Mouse (Mus musculus): ENCODE data around the gene Mtf2. TPM values are rescaled to one million over a fixed set of nuclear protein-coding genes. Genes with fewer than 3 reads are reported as not detected.

Mtf2 gene
- polyA plus RNA-seq, 1 experiment from 2014 or later: 128 TPM

Other genes with a start within 250 kb of the Mtf2 start
- 0.20 and 0.26 TPM in 2 replicates for gene Ube2d2b, start 235.6 kb upstream of the Mtf2 start, polyA plus RNA-seq (2015; fragmentation: Nextera tagmentation; extraction: Ambion mirVana)
- gene Evi5, start 190.6 kb upstream of the Mtf2 start, polyA plus RNA-seq (2015; fragmentation: Nextera tagmentation; extraction: Ambion mirVana): 76.6 and 80.9 TPM in 2 replicates
- gene Rpl5, start 165.2 kb upstream of the Mtf2 start, polyA plus RNA-seq (2015; fragmentation: Nextera tagmentation; extraction: Ambion mirVana): 76.6 and 81.0 TPM in 2 replicates
- 25.5 and 26.1 TPM in 2 replicates for gene Fam69a, start 78.6 kb upstream of the Mtf2 start, polyA plus RNA-seq (2015; fragmentation: Nextera tagmentation; extraction: Ambion mirVana)
- 28.1 and 30.4 TPM in 2 replicates for gene Tmed5, start 66.9 kb downstream of the Mtf2 start, polyA plus RNA-seq (2015; fragmentation: Nextera tagmentation; extraction: Ambion mirVana)
- gene Ccdc18, start 67.2 kb downstream of the Mtf2 start, polyA plus RNA-seq (2015; fragmentation: Nextera tagmentation; extraction: Ambion mirVana): 10.8 and 11.1 TPM in 2 replicates
- gene Dr1, start 203.2 kb downstream of the Mtf2 start, polyA plus RNA-seq (2015; fragmentation: Nextera tagmentation; extraction: Ambion mirVana): 45.4 and 47.0 TPM in 2 replicates
- gene Pigg, start 246.9 kb downstream of the Mtf2 start, polyA plus RNA-seq (2015; fragmentation: Nextera tagmentation; extraction: Ambion mirVana): 5.0 and 5.4 TPM in 2 replicates

Measured in embryonic facial prominence, embryonic 13.5 days (tissue).